Mouse (Mus musculus) midbrain, embryonic 15.5 days (tissue): ENCODE measurements around the gene Endou. TPM values are rescaled to one million over a fixed set of nuclear protein-coding genes. Genes with fewer than 3 reads are reported as not detected.

Source experiments
- ATAC-seq: fragments of 200-750 bp; cut with Nextera tagmentation; replicated peaks from 2 replicates; pipeline ENCODE4 v1.8.0; 2017; ENCODE audit warnings: moderate TSS enrichment
- H3K27ac ChIP-seq: fragments of 300-500 bp; sonication (generic); 2 replicates; pipeline ENCODE4 v1.5.1; 2015; ENCODE audit warnings: mild to moderate bottlenecking, inconsistent platforms
- H3K27me3 ChIP-seq: fragments of 300-500 bp; sonication (generic); replicated peaks from 2 replicates; pipeline ENCODE4 v1.6.1; 2015; ENCODE audit warnings: inconsistent platforms
- H3K36me3 ChIP-seq: fragments of 300-500 bp; sonication (generic); replicated peaks from 2 replicates; pipeline ENCODE4 v1.6.1; 2015; ENCODE audit warnings: inconsistent platforms
- H3K4me1 ChIP-seq: fragments of 300-500 bp; sonication (generic); 2 replicates; pipeline ENCODE4 v1.6.1; 2015; ENCODE audit warnings: inconsistent platforms
- H3K4me2 ChIP-seq: fragments of 300-500 bp; sonication (generic); 2 replicates; pipeline ENCODE4 v1.6.1; 2015; ENCODE audit warnings: inconsistent platforms, mild to moderate bottlenecking, moderate library complexity
- H3K4me3 ChIP-seq: fragments of 300-500 bp; sonication (generic); 2 replicates; pipeline ENCODE4 v1.5.1; 2015; ENCODE audit warnings: mild to moderate bottlenecking, inconsistent platforms
- H3K9ac ChIP-seq: fragments of 300-500 bp; sonication (generic); 2 replicates; pipeline ENCODE4 v1.6.1; 2015; ENCODE audit warnings: mild to moderate bottlenecking, inconsistent platforms
- H3K9me3 ChIP-seq: fragments of 300-500 bp; sonication (generic); 2 replicates; pipeline ENCODE4 v1.6.1; 2016; ENCODE audit warnings: inconsistent platforms
- WGBS: fragments of 180-500 bp; shearing (Covaris S2); methylation state at CpG from one replicate; pipeline ENCODE4 v1.1.7; 2015; ENCODE audit warnings: mixed read lengths; 5-methylcytosine and 5-hydroxymethylcytosine counted together
- polyA plus RNA-seq: library from polyadenylated mRNA; unstranded; fragments of >200 nt; fragmentation: Nextera tagmentation; extraction: Ambion mirVana; gene quantifications from 2 replicates; pipeline ENCODE4 v1.2.1, GENCODE M21; 2015

The Endou gene
- polyA plus RNA-seq, 1 experiment from 2014 or later, result 0.17 TPM

- no peak overlapping the region for H3K9ac ChIP-seq
- H3K4me1 ChIP-seq, result no peaks in the 10 kb centered on the region
- 86% methylated on average over 17 of the region's 17 CpGs for WGBS
Observed at GRCm38 (mm10) chr15:97724346-97725197, 6.6 kb downstream of the Endou start.

GRCm38 (mm10) chr15:97723536-97724345, 7.4 kb downstream of the Endou start:
- H3K9ac ChIP-seq, result no peak overlapping the region
- no peak for ATAC-seq

More at GRCm38 (mm10) chr15:97724346-97725197, 6.6 kb downstream of the Endou start:
- Histone ChIP-seq H3K9me3 (no peaks in the 10 kb centered on the region), H3K36me3 (no peaks in the 10 kb centered on the region), H3K4me3 (no peak overlapping the region), H3K4me2 (no peak overlapping the region), H3K27ac (no peak overlapping the region), H3K27me3 (no peaks in the 10 kb centered on the region)
- no peak for ATAC-seq

DNA sequence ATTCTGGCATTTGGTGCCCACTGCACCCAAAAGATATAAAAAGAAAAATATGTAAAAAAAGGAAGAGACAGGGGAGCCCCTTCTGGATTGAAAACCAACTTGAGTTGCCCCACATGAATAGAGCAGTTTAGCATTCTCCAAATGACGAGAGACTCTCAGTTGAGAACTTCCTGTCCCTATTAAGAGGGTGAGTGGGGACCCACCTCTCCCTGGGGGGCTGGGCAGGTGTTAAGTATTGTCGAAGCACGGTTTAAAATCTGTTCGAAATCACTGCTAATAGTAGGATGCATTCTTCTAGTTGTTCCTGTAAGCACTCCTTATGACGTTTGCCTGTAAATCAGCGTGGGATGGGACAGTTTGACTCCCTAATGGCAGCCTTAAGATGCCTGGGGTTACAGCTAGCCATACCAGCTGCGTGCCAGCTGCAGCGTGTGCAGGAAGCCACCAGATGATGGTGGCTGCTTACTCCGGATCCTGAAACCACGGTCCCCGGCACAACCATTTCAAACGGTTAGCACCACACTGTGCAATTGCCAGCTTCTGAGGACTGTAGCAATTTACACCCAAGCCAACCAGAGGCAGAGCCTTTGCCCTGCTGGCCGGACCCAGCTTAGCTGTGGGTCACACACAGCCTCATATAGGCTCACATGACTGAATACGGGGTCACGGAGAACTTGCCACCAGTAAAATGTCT, 10.0 kb downstream of the Endou start:
- Histone ChIP-seq H3K4me1 (peaks cover 3% of the 10 kb centered on the region; the same call in 1 of the 2 replicates), H3K36me3 (no peaks in the 10 kb centered on the region), H3K27ac (no peak overlapping the region), H3K9me3 (no peaks in the 10 kb centered on the region), H3K27me3 (no peaks in the 10 kb centered on the region), H3K4me2 (no peak overlapping the region), H3K9ac (no peak overlapping the region), H3K4me3 (no peak overlapping the region)
- WGBS, result 83% methylated on average over 15 of the region's 15 CpGs
- ATAC-seq, result no peak

More at GRCm38 (mm10) chr15:97723536-97724345, 7.4 kb downstream of the Endou start:
- Histone ChIP-seq H3K4me3 (no peak overlapping the region), H3K9me3 (no peaks in the 10 kb centered on the region), H3K36me3 (no peaks in the 10 kb centered on the region), H3K4me1 (no peaks in the 10 kb centered on the region), H3K27me3 (no peaks in the 10 kb centered on the region), H3K4me2 (no peak overlapping the region), H3K27ac (no peak overlapping the region)
- WGBS, result 89% methylated on average over 6 of the region's 6 CpGs

- H3K4me3 ChIP-seq, result no peak overlapping the region
- no peaks in the 10 kb centered on the region for H3K9me3 ChIP-seq
- H3K4me1 ChIP-seq, result peaks cover 3% of the 10 kb centered on the region; the same call in 1 of the 2 replicates
- no peak overlapping the region for H3K4me2 ChIP-seq
- H3K36me3 ChIP-seq, result no peaks in the 10 kb centered on the region
- 78% methylated on average over 12 of the region's 12 CpGs for WGBS
- H3K27me3 ChIP-seq, result no peaks in the 10 kb centered on the region
- no peak for ATAC-seq
- no peak overlapping the region for H3K27ac ChIP-seq
- no peak overlapping the region for H3K9ac ChIP-seq
Observed at GRCm38 (mm10) chr15:97720026-97720675, 11.0 kb downstream of the Endou start.

GRCm38 (mm10) chr15:97719494-97719893, 11.6 kb downstream of the Endou start:
- peaks cover 3% of the 10 kb centered on the region; the same call in 1 of the 2 replicates for H3K4me1 ChIP-seq
- H3K9ac ChIP-seq, result no peak overlapping the region
- H3K4me2 ChIP-seq, result no peak overlapping the region
- no peak for ATAC-seq
- H3K36me3 ChIP-seq, result no peaks in the 10 kb centered on the region
- H3K27me3 ChIP-seq, result no peaks in the 10 kb centered on the region
- H3K4me3 ChIP-seq, result no peak overlapping the region
- WGBS, result 87% methylated on average over 12 of the region's 12 CpGs
- no peak overlapping the region for H3K27ac ChIP-seq
- H3K9me3 ChIP-seq, result no peaks in the 10 kb centered on the region

DNA sequence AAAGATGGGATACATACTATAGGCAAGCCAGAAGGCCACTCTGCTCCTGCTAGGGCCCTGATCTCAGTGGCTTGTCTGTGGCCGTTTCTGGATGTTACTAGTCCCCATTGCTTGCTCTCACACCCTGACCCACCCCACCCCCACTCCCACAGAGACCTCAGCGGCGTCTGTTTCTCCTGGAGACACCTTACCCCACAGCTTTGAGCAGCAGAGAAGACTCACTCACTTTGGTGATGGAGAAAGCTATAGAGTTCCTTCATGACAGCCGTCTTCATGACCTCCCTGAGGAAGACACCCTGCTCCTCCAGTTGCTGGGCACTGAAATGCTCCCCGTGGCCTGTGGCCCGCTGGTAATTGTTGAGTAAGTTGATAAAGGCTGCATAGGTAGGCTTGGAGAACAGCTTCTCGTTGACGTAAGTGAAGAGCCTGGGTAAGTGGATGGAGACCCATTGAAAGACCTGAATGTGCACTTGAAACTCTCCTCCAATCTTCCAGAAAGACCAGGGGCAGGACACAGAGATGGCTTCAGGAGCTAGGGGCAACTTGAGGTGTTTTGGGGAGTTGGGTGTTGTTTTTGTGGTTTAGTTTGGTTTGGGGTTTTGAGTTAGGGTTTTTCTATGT, 12.5 kb downstream of the Endou start:
- 86% methylated on average over 8 of the region's 8 CpGs for WGBS
- Histone ChIP-seq H3K36me3 (no peaks in the 10 kb centered on the region), H3K4me2 (no peak overlapping the region), H3K4me3 (no peak overlapping the region), H3K9me3 (no peaks in the 10 kb centered on the region), H3K27ac (no peak overlapping the region), H3K27me3 (no peaks in the 10 kb centered on the region), H3K9ac (no peak overlapping the region), H3K4me1 (peaks cover 3% of the 10 kb centered on the region; the same call in 1 of the 2 replicates)
- ATAC-seq, result no peak

GRCm38 (mm10) chr15:97717861-97718534, 13.1 kb downstream of the Endou start:
- Histone ChIP-seq H3K9me3 (no peaks in the 10 kb centered on the region), H3K27me3 (no peaks in the 10 kb centered on the region), H3K4me1 (peaks cover 3% of the 10 kb centered on the region; the same call in 1 of the 2 replicates), H3K4me2 (no peak overlapping the region), H3K9ac (no peak overlapping the region), H3K36me3 (no peaks in the 10 kb centered on the region), H3K27ac (no peak overlapping the region), H3K4me3 (no peak overlapping the region)
- ATAC-seq, result no peak
- WGBS, result 27% methylated on average over 12 of the region's 12 CpGs

GRCm38 (mm10) chr15:97716782-97717181, 14.4 kb downstream of the Endou start:
- Histone ChIP-seq H3K4me3 (no peak overlapping the region), H3K9ac (no peak overlapping the region), H3K4me2 (no peak overlapping the region), H3K36me3 (no peaks in the 10 kb centered on the region), H3K27ac (no peak overlapping the region), H3K4me1 (peaks cover 3% of the 10 kb centered on the region; the same call in 1 of the 2 replicates), H3K9me3 (no peaks in the 10 kb centered on the region), H3K27me3 (no peaks in the 10 kb centered on the region)
- WGBS, result 94% methylated on average over 11 of the region's 11 CpGs
- ATAC-seq, result no peak

- 94% methylated on average over 1 of the region's 1 CpGs for whole genome bisulfite sequencing
- no peaks in the 10 kb centered on the region for H3K27me3 ChIP-seq
- no peak overlapping the region for H3K27ac ChIP-seq
- no peak for ATAC-seq
- no peaks in the 10 kb centered on the region for H3K9me3 ChIP-seq
- H3K4me2 ChIP-seq, result no peak overlapping the region
- H3K9ac ChIP-seq, result no peak overlapping the region
- no peaks in the 10 kb centered on the region for H3K36me3 ChIP-seq
- no peak overlapping the region for H3K4me3 ChIP-seq
- H3K4me1 ChIP-seq, result peaks cover 3% of the 10 kb centered on the region; the same call in 1 of the 2 replicates
Observed at GRCm38 (mm10) chr15:97715734-97716133, 15.4 kb downstream of the Endou start.

DNA sequence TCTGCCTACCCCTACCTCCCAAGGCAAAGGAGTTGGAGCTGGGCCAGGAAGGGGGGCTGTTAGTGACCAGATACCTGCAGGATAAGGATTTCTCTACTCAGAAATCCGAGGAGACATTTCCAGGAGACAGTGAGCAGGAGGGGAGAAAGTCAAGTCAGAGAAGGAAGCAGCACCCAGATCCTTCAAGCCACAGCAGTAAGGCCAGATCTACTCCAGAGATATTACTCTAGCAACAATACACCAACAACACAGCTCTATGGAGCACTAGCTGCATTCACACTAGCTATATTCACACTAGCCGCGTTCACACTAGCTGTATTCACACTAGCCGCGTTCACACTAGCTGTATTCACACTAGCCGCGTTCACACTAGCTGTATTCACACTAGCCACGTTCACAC, 16.1 kb downstream of the Endou start:
- no peak for ATAC-seq
- no peak overlapping the region for H3K9ac ChIP-seq
- H3K27me3 ChIP-seq, result no peaks in the 10 kb centered on the region

GRCm38 (mm10) chr15:97712546-97712945, 18.6 kb downstream of the Endou start:
- no peaks in the 10 kb centered on the region for H3K27me3 ChIP-seq
- 69% methylated on average over 6 of the region's 6 CpGs for WGBS
- H3K4me3 ChIP-seq, result no peak overlapping the region
- H3K27ac ChIP-seq, result no peak overlapping the region
- no peak for ATAC-seq
- no peaks in the 10 kb centered on the region for H3K36me3 ChIP-seq
- no peaks in the 10 kb centered on the region for H3K9me3 ChIP-seq
- no peak overlapping the region for H3K4me2 ChIP-seq
- H3K9ac ChIP-seq, result no peak overlapping the region
- H3K4me1 ChIP-seq, result no peaks in the 10 kb centered on the region

More for the DNA sequence above, 16.1 kb downstream of the Endou start:
- no peak overlapping the region for H3K4me2 ChIP-seq
- no peaks in the 10 kb centered on the region for H3K36me3 ChIP-seq
- no peak overlapping the region for H3K4me3 ChIP-seq
- H3K27ac ChIP-seq, result no peak overlapping the region
- WGBS, result 92% methylated on average over 8 of the region's 8 CpGs
- peaks cover 3% of the 10 kb centered on the region; the same call in 1 of the 2 replicates for H3K4me1 ChIP-seq
- no peaks in the 10 kb centered on the region for H3K9me3 ChIP-seq
